Comparison of ENCODE assay signal across 23 mouse cellular contexts in the genomic region with DNA sequence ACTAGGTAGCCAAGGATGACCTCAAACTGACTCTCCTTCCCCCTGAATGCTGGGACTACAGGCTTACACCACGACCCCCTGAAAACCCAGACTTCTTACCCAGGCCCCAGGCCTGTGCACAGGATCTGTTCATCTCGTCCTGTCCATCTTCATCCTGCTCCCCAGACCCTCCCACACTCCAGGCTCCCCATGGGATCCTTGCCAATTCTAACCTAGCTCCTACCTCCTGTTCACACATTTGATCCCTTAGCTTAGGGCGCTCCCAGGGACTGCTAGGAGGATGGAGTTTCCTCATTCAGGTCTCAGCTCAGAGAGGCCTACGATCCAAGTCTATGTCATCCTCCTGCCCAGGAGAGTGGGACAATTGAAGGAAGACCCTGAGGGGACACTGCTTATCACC.
DNase-seq lines count a peak whose midpoint lies in the region; ATAC-seq and TF ChIP-seq lines count a peak whose summit lies in the region.
"Had no signal": no experiment of that assay in that cellular context is flagged by ENCODE, and none has a peak within 500 bp of the region (broad histone marks: within the 10 kb centered on the region; RNA-seq: fewer than 3 reads in every experiment).

No protein-coding gene starts in this region.

- no peaks in the 10 kb centered on the region for H3K27me3 ChIP-seq in hindbrain, embryonic 13.5 days
- H3K27me3 ChIP-seq in hindbrain, embryonic 11.5 days (ENCODE audit: control insufficient read depth, insufficient read depth, low read length): no peaks in the 10 kb centered on the region; the same call in 1 of the 2 replicates
- H3K27me3 ChIP-seq in neural tube, embryonic 13.5 days: no peaks in the 10 kb centered on the region
- H3K27me3 ChIP-seq: embryonic facial prominence, embryonic 13.5 days; embryonic facial prominence, embryonic 15.5 days; forebrain, embryonic 12.5 days had no signal

- no peak for TF ChIP-seq CTCF in layer of hippocampus, adult 2 months (conservative IDR thresholded peaks at IDR 0.05)

- 89% methylated on average over 4 of the region's 4 CpGs for WGBS in hindbrain, embryonic 13.5 days
- WGBS in hindbrain, embryonic 11.5 days: 84% methylated on average over 4 of the region's 4 CpGs
- 90% methylated on average over 4 of the region's 4 CpGs for WGBS in neural tube, embryonic 13.5 days

- no peak for DNase-seq in hindbrain, embryonic 11.5 days (ENCODE audit: low spot score)
- DNase-seq in layer of hippocampus, adult 2 months (ENCODE audit: low spot score in 2 of 2): no peak
- DNase-seq in layer of hippocampus, postnatal 14 days (ENCODE audit: low spot score in 2 of 2): no peak
- no peak for DNase-seq in neural tube, embryonic 10.5 days (ENCODE audit: extremely low spot score, low spot score)
- no peak for DNase-seq in thymus, postnatal 36 days
- DNase-seq: adrenal gland, adult 2 months; adrenal gland, postnatal 10 days; adrenal gland, postnatal 25 days; cerebellum, adult 11 months; cerebellum, adult 18-20 months; cerebellum, adult 8-10 months; cerebellum, adult 9-11 months; cerebellum, postnatal 14 days; cerebellum, postnatal 36 days; embryo, embryonic 11 days had no signal

- no peak overlapping the region for H3K9ac ChIP-seq in hindbrain, embryonic 13.5 days
- H3K9ac ChIP-seq in hindbrain, embryonic 11.5 days (ENCODE audit: low read depth, low read length): no peak overlapping the region
- no peak overlapping the region for H3K9ac ChIP-seq in neural tube, embryonic 13.5 days
- H3K9ac ChIP-seq: embryonic facial prominence, embryonic 13.5 days; embryonic facial prominence, embryonic 15.5 days; forebrain, embryonic 12.5 days had no signal

- no peaks in the 10 kb centered on the region for H3K36me3 ChIP-seq in hindbrain, embryonic 13.5 days
- no peaks in the 10 kb centered on the region for H3K36me3 ChIP-seq in hindbrain, embryonic 11.5 days (ENCODE audit: control insufficient read depth, insufficient read depth, low read length)
- H3K36me3 ChIP-seq in neural tube, embryonic 13.5 days: no peaks in the 10 kb centered on the region
- H3K36me3 ChIP-seq: embryonic facial prominence, embryonic 13.5 days; embryonic facial prominence, embryonic 15.5 days; forebrain, embryonic 10.5 days; forebrain, embryonic 12.5 days had no signal

- no peak overlapping the region for H3K4me3 ChIP-seq in hindbrain, embryonic 13.5 days
- H3K4me3 ChIP-seq in hindbrain, embryonic 11.5 days (ENCODE audit: low read depth, low read length): no peak overlapping the region
- H3K4me3 ChIP-seq in layer of hippocampus, adult 2 months: no peak overlapping the region
- H3K4me3 ChIP-seq in neural tube, embryonic 13.5 days: no peak overlapping the region
- H3K4me3 ChIP-seq: embryonic facial prominence, embryonic 13.5 days; embryonic facial prominence, embryonic 15.5 days; erythroblast, embryonic 14.5 days; forebrain, embryonic 10.5 days; forebrain, embryonic 12.5 days had no signal

- no peak overlapping the region for H3K4me2 ChIP-seq in hindbrain, embryonic 13.5 days
- H3K4me2 ChIP-seq in hindbrain, embryonic 11.5 days (replicated peaks; ENCODE audit: low read depth, low read length): no peak overlapping the region
- no peak overlapping the region for H3K4me2 ChIP-seq in neural tube, embryonic 13.5 days
- H3K4me2 ChIP-seq: embryonic facial prominence, embryonic 13.5 days; embryonic facial prominence, embryonic 15.5 days; forebrain, embryonic 12.5 days had no signal

- ATAC-seq in hindbrain, embryonic 13.5 days (ENCODE audit: low FRiP score): no peak
- no peak for ATAC-seq in hindbrain, embryonic 11.5 days (ENCODE audit: low FRiP score)
- ATAC-seq in neural tube, embryonic 13.5 days (ENCODE audit: low read depth): no peak
- ATAC-seq: forebrain, embryonic 14.5 days had no signal

- H3K27ac ChIP-seq in hindbrain, embryonic 13.5 days: 0 out of 2 replicates have a peak overlapping the region, but pooled peaks have one; percentile 1
- H3K27ac ChIP-seq in hindbrain, embryonic 11.5 days (ENCODE audit: low read depth, low read length): no peak overlapping the region
- H3K27ac ChIP-seq in layer of hippocampus, adult 2 months: 0 out of 2 replicates have a peak overlapping the region, but pooled peaks have one; percentile 64
- peak overlapping the region; percentile 64 for H3K27ac ChIP-seq in neural tube, embryonic 13.5 days (replicated peaks)
- H3K27ac ChIP-seq: embryonic facial prominence, embryonic 13.5 days; embryonic facial prominence, embryonic 15.5 days; forebrain, embryonic 10.5 days; forebrain, embryonic 12.5 days had no signal

- no peaks in the 10 kb centered on the region for H3K9me3 ChIP-seq in hindbrain, embryonic 13.5 days
- H3K9me3 ChIP-seq in hindbrain, embryonic 11.5 days (ENCODE audit: control insufficient read depth, low read length): no peaks in the 10 kb centered on the region
- H3K9me3 ChIP-seq in neural tube, embryonic 13.5 days: no peaks in the 10 kb centered on the region
- H3K9me3 ChIP-seq: embryonic facial prominence, embryonic 13.5 days; embryonic facial prominence, embryonic 15.5 days; forebrain, embryonic 10.5 days; forebrain, embryonic 12.5 days had no signal

- peaks cover 14% of the 10 kb centered on the region for H3K4me1 ChIP-seq in hindbrain, embryonic 13.5 days (replicated peaks)
- no peaks in the 10 kb centered on the region for H3K4me1 ChIP-seq in hindbrain, embryonic 11.5 days (replicated peaks; ENCODE audit: control insufficient read depth, insufficient read depth, low read length)
- peaks cover 34% of the 10 kb centered on the region for H3K4me1 ChIP-seq in neural tube, embryonic 13.5 days (replicated peaks)
- H3K4me1 ChIP-seq: embryonic facial prominence, embryonic 15.5 days had no signal
